Mouse (Mus musculus) intestine, embryonic 16.5 days (tissue): ENCODE measurements at regions not wholly inside any gene's neighbourhood (a gene's known extent, or its start where the extent isn't known, plus 50 kb on each side); places are given as distances from the start of the nearest gene placed in this dataset.

Experiments used
- ATAC-seq: fragments of 200-750 bp; cut with Nextera tagmentation; 2 replicates; pipeline ENCODE4 v1.8.0; 2017; ENCODE audit warnings: moderate TSS enrichment, moderate library complexity
- H3K27ac ChIP-seq: fragments of 300-500 bp; sonication (generic); 2 replicates; pipeline ENCODE4 v1.5.1; 2014; ENCODE audit warnings: mild to moderate bottlenecking, low read length
- H3K27me3 ChIP-seq: fragments of 300-500 bp; sonication (generic); replicated peaks from 2 replicates; pipeline ENCODE4 v1.6.1; 2014; ENCODE audit warnings: low read length, control low read depth, mixed read lengths; ENCODE audit not compliant: control insufficient read depth, insufficient read depth
- H3K36me3 ChIP-seq: fragments of 300-500 bp; sonication (generic); 2 replicates; pipeline ENCODE4 v1.6.1; 2014; ENCODE audit warnings: low read length, control low read depth; ENCODE audit not compliant: control insufficient read depth, insufficient read depth
- H3K4me1 ChIP-seq: fragments of 300-500 bp; sonication (generic); 2 replicates; pipeline ENCODE4 v1.6.1; 2014; ENCODE audit warnings: low read length, control low read depth, mixed read lengths; ENCODE audit not compliant: control insufficient read depth, insufficient read depth
- H3K4me2 ChIP-seq: fragments of 300-500 bp; sonication (generic); 2 replicates; pipeline ENCODE4 v1.6.1; 2014; ENCODE audit warnings: low read depth, low read length, control low read depth
- H3K4me3 ChIP-seq: fragments of 300-500 bp; sonication (generic); 2 replicates; pipeline ENCODE4 v1.5.1; 2014; ENCODE audit warnings: mild to moderate bottlenecking, low read length
- H3K9ac ChIP-seq: fragments of 300-500 bp; sonication (generic); 2 replicates; pipeline ENCODE4 v1.6.1; 2014; ENCODE audit warnings: low read depth, low read length
- H3K9me3 ChIP-seq: fragments of 300-500 bp; sonication (generic); 2 replicates; pipeline ENCODE4 v1.6.1; 2016; ENCODE audit warnings: low read length, control low read depth; ENCODE audit not compliant: control insufficient read depth
- WGBS: fragments of 180-500 bp; shearing (Covaris S2); extraction: QIAGEN DNeasy Blood & Tissue Kit; methylation state at CpG from one replicate; pipeline ENCODE4 v1.1.7; 2014; 5-methylcytosine and 5-hydroxymethylcytosine counted together

DNA sequence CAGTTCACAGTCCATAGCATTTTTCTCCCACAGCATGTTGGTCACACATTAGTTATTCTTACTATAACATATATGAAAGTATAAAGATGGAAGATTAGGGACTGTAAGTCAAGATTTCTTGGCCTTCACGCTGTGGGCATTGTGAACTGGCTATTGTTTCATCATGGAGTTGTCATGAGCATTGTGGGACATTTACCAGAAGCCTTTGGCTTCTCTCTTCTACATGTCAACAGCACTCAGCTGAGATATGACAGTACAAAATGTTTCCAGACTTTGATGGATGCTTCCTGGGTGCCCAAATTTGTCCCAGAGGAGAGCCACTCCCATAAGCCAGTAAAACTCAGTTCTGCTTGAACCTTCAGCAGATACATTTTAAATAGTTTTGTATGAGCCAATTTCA is 1331.5 kb downstream of the Gsdmc2 start:
- Histone ChIP-seq H3K27ac (no peak overlapping the region), H3K4me2 (no peak overlapping the region), H3K27me3 (no peaks in the 10 kb centered on the region), H3K9ac (no peak overlapping the region), H3K4me1 (no peaks in the 10 kb centered on the region), H3K4me3 (no peak overlapping the region), H3K36me3 (no peaks in the 10 kb centered on the region), H3K9me3 (no peaks in the 10 kb centered on the region)
- ATAC-seq: no peak
- WGBS: 81% methylated on average over 1 of the region's 1 CpGs

DNA sequence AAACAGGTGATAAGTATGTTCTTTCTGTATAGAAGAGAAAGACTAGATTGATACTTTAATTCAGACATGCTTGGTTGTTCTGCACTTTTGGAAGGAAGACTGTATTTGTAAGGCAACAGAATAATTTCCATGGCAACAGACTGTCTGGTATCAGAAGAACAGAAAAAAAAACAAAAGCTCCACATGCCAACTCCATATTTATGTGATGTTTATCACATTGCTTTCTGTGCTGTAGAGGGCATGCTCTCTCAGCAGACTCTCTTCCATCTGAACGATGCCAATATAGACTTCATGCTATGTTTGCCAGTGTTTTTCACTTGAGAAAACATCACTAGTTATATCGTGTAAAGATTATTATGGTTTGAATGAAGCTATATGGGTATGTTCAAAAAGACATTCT is 1333.5 kb downstream of the Gsdmc2 start:
- Histone ChIP-seq H3K4me1 (no peaks in the 10 kb centered on the region), H3K36me3 (no peaks in the 10 kb centered on the region), H3K9ac (no peak overlapping the region), H3K4me2 (no peak overlapping the region), H3K4me3 (no peak overlapping the region), H3K9me3 (no peaks in the 10 kb centered on the region), H3K27me3 (no peaks in the 10 kb centered on the region), H3K27ac (no peak overlapping the region)
- no peak for ATAC-seq
- 75% methylated on average over 2 of the region's 2 CpGs for WGBS

DNA sequence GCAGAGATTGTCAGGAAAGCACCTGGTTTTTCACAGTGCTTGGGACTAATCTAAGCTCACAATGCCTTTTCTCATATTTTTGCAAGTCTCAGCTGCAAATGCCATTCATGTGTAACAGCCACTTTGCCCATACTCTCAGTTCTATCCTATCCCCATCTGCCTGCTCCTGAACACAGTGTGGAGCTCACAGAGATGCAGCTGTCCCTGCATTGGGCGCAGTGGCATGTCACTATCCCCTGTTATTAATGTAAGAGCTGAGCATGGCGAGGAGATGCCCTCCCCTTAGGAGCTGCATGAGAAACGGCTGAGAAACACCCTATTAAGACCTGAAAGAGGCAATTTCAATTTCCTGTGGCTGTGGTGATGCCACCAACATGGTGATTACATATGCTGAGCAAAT is 1341.1 kb downstream of the Gsdmc2 start:
- no peaks in the 10 kb centered on the region for H3K4me1 ChIP-seq
- H3K36me3 ChIP-seq: no peaks in the 10 kb centered on the region
- H3K9me3 ChIP-seq: no peaks in the 10 kb centered on the region
- no peaks in the 10 kb centered on the region for H3K27me3 ChIP-seq
- ATAC-seq: no peak
- H3K27ac ChIP-seq: no peak overlapping the region
- H3K4me2 ChIP-seq: no peak overlapping the region
- no peak overlapping the region for H3K4me3 ChIP-seq
- 76% methylated on average over 3 of the region's 3 CpGs for WGBS
- H3K9ac ChIP-seq: no peak overlapping the region

DNA sequence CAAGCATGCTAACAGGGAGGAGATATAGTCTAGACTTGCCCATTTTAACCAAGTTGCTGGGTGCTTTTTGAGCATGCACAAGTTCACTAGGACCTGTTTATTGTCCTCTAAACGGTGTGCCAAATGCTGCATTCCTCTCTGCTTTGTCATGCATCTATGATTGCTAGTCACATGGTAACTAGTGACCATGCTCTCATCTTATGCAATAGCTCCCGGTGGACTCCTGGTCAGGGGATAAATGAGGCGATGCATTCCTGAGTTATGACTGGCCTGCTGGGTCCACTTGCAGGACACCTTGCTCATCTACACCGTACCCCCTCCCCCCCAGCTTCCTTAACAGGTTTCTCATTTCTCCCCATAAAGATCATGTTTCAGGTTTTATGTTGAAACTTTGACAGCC is 1344.0 kb downstream of the Gsdmc2 start:
- Histone ChIP-seq H3K9ac (no peak overlapping the region), H3K4me3 (no peak overlapping the region), H3K36me3 (no peaks in the 10 kb centered on the region), H3K27ac (no peak overlapping the region), H3K4me2 (no peak overlapping the region), H3K9me3 (no peaks in the 10 kb centered on the region), H3K4me1 (no peaks in the 10 kb centered on the region), H3K27me3 (no peaks in the 10 kb centered on the region)
- whole genome bisulfite sequencing: 63% methylated on average over 4 of the region's 4 CpGs
- ATAC-seq: peak; percentile 87

DNA sequence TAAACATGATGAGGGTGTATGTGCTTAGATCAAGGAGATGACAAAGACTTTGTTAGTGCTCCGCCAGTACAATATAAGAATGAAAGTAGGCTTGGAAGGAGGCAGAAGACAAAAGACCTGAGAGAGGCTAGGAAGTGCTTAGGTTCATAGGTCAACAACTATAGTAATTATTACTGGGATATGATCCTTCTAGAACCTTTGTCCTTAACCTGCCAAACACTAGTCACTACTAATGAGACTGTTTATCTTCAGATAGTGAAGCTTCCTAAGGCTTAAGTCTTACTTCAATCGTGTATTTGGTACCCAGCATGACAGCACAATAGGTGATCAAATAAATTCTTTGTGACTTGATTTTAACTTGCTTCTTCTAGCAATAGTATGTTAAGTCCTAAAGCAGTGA is 1344.5 kb downstream of the Gsdmc2 start:
- Histone ChIP-seq H3K9me3 (no peaks in the 10 kb centered on the region), H3K4me2 (no peak overlapping the region), H3K4me1 (no peaks in the 10 kb centered on the region), H3K27me3 (no peaks in the 10 kb centered on the region), H3K36me3 (no peaks in the 10 kb centered on the region), H3K27ac (no peak overlapping the region), H3K9ac (no peak overlapping the region), H3K4me3 (no peak overlapping the region)
- ATAC-seq: peak; percentile 71
- 65% methylated on average over 2 of the region's 2 CpGs for WGBS

DNA sequence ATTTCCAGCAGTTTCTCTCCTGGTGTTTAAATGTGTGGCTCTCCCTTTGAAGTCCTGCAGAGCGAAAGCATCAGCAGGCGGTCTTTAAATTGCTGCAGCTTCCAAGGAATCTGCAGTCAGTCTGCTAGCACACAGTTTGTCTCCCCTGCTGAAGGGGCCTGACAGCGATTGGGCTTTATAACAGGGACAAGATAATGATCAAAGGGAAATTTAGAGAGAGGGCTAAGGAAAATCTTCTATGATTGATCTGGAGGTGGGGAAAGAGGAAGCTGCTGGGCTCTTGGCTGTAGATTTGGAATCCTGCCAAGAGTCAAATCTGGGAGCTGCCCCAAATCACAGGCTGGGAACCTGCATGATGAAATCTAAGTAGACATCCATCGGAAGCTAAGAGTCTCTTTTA is 1348.8 kb downstream of the Gsdmc2 start:
- H3K27me3 ChIP-seq: no peaks in the 10 kb centered on the region
- no peaks in the 10 kb centered on the region for H3K4me1 ChIP-seq
- no peak overlapping the region for H3K4me2 ChIP-seq
- H3K36me3 ChIP-seq: no peaks in the 10 kb centered on the region
- no peak overlapping the region for H3K4me3 ChIP-seq
- H3K9ac ChIP-seq: no peak overlapping the region
- 30% methylated on average over 4 of the region's 4 CpGs for WGBS
- no peak overlapping the region for H3K27ac ChIP-seq
- no peak for ATAC-seq
- no peaks in the 10 kb centered on the region for H3K9me3 ChIP-seq

DNA sequence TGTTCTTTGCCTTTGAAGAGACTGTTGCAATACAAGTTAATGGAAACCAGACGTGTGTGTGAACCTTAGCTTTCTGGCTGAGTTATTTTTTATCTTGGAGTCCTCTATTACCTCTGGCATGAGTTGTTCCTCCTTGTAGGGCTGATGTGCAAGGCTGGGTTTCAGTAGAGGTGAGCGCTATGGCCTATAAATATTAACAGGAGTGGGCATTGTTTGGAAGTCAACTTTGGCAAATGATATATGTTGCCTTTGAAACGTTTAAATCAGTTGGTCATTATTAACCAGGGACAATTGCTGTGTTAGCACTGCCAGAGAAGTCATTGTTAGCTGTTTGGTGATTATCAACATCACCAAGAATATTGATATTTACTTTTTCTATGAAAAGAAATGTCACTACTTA is 1352.6 kb downstream of the Gsdmc2 start:
- Histone ChIP-seq H3K27ac (no peak overlapping the region), H3K27me3 (no peaks in the 10 kb centered on the region), H3K4me3 (no peak overlapping the region), H3K36me3 (no peaks in the 10 kb centered on the region), H3K4me2 (no peak overlapping the region), H3K4me1 (no peaks in the 10 kb centered on the region), H3K9me3 (no peaks in the 10 kb centered on the region), H3K9ac (no peak overlapping the region)
- ATAC-seq: no peak
- WGBS: 62% methylated on average over 3 of the region's 3 CpGs

DNA sequence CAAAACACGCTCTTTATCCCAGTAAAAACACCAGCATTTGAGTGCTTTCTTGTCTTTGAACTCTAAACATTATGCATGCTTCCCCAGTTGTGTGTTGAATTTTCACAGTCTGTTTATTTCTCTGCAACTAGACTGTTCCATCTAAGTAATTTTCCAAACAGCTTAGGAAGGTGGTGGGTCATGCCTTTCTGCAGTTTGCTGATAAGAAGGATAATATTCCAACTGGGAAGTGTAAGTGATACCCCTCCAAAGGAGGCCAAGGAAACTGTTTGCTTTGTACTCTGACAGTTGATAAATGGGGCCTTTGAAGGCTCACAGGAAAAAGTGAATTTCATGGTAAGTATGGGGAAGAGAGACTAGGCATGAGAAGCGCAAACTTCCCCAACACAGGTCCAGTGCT is 1354.4 kb downstream of the Gsdmc2 start:
- Histone ChIP-seq H3K27ac (no peak overlapping the region), H3K36me3 (no peaks in the 10 kb centered on the region), H3K4me3 (no peak overlapping the region), H3K27me3 (no peaks in the 10 kb centered on the region), H3K9me3 (no peaks in the 10 kb centered on the region), H3K4me1 (no peaks in the 10 kb centered on the region), H3K4me2 (no peak overlapping the region), H3K9ac (no peak overlapping the region)
- no peak for ATAC-seq
- 73% methylated on average over 2 of the region's 2 CpGs for WGBS

DNA sequence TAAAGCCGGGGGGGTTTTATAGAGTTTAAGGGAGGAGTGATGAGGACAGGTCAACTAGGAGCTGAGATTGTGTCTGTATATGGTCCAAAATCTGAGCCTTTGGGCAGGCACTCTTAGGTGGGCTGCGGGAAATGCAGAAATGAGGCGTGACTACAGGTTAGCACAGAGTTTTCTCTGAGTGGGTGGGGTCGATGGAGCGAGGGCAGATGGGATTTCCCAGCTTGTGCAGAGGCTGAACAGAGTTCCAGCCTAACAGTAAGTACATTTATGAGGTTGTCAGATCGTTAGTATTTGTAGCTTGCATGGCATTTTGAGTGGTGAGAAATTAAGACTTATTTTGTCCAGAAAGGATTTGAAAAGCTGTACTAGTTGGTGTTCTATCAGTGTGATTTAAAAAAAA is 1358.4 kb downstream of the Gsdmc2 start:
- no peak overlapping the region for H3K4me2 ChIP-seq
- no peaks in the 10 kb centered on the region for H3K36me3 ChIP-seq
- H3K9me3 ChIP-seq: no peaks in the 10 kb centered on the region
- 81% methylated on average over 6 of the region's 6 CpGs for WGBS
- no peaks in the 10 kb centered on the region for H3K27me3 ChIP-seq
- no peak overlapping the region for H3K4me3 ChIP-seq
- H3K9ac ChIP-seq: no peak overlapping the region
- no peak for ATAC-seq
- no peaks in the 10 kb centered on the region for H3K4me1 ChIP-seq
- no peak overlapping the region for H3K27ac ChIP-seq

DNA sequence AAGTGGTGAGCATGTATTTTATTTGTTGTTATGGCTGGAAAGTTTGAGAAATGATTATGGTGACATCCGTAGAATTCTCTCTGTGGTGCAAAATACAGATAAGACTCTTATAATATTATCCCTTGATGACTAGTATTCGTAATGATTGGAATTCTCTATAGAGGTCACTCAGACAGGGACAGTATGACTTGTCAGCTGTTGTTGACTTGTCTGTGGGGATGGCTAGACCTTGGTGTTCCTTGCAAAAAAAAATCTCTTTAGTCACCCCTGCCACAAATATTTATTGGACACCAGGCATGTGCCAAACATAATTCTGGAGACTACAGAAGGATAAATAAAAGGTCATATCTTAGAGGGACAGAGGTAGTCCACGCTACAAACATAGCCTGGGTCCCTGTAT is 1360.6 kb downstream of the Gsdmc2 start:
- H3K9me3 ChIP-seq: no peaks in the 10 kb centered on the region
- 88% methylated on average over 3 of the region's 3 CpGs for WGBS
- H3K27me3 ChIP-seq: no peaks in the 10 kb centered on the region
- H3K36me3 ChIP-seq: no peaks in the 10 kb centered on the region
- no peak overlapping the region for H3K27ac ChIP-seq
- H3K9ac ChIP-seq: no peak overlapping the region
- no peaks in the 10 kb centered on the region for H3K4me1 ChIP-seq
- H3K4me2 ChIP-seq: no peak overlapping the region
- no peak for ATAC-seq
- H3K4me3 ChIP-seq: no peak overlapping the region
